Mouse (Mus musculus) frontal cortex, postnatal 10 days (tissue): ENCODE data around the gene Wwp2.
A peak's percentile ranks its signal among the peaks of the same experiment; 100 is the strongest.

ENCODE experiments used
- DNase-seq, 2 experiments: peaks; one replicate each; pipeline ENCODE4 v3.0.0; 2022; ENCODE audit warnings: low spot score in 2 of 2, mixed read lengths in 1 of 2

Gene Wwp2

GRCm38 (mm10) chr8:107507019-107507418 lies 70.9 kb downstream of the Wwp2 start:
- no peak for DNase-seq

GRCm38 (mm10) chr8:107510204-107510603 lies 74.0 kb downstream of the Wwp2 start:
- no peak for DNase-seq

GRCm38 (mm10) chr8:107510766-107511165 lies 74.6 kb downstream of the Wwp2 start:
- DNase-seq = no peak

- DNase-seq = no peak
Observed at GRCm38 (mm10) chr8:107513249-107513648, 77.1 kb downstream of the Wwp2 start.

- DNase-seq = no peak
Observed at GRCm38 (mm10) chr8:107514949-107515721, 79.0 kb downstream of the Wwp2 start.

GRCm38 (mm10) chr8:107518726-107519125 lies 82.6 kb downstream of the Wwp2 start:
- no peak for DNase-seq

- peak; percentile 17 to 24 for DNase-seq
Observed at GRCm38 (mm10) chr8:107519860-107520259, 83.7 kb downstream of the Wwp2 start.

GRCm38 (mm10) chr8:107521788-107522554 lies 85.8 kb downstream of the Wwp2 start:
- no peak for DNase-seq

GRCm38 (mm10) chr8:107522555-107522833 lies 86.3 kb downstream of the Wwp2 start:
- DNase-seq = peak in 1 of 2 experiments; percentile 28

- no peak for DNase-seq
Observed at GRCm38 (mm10) chr8:107524535-107524934, 88.4 kb downstream of the Wwp2 start.

- DNase-seq = no peak
Observed at GRCm38 (mm10) chr8:107528786-107529185, 92.6 kb downstream of the Wwp2 start.

- DNase-seq = no peak
Observed at GRCm38 (mm10) chr8:107537472-107537871, 101.3 kb downstream of the Wwp2 start.

- no peak for DNase-seq
Observed at GRCm38 (mm10) chr8:107540623-107541022, 104.5 kb downstream of the Wwp2 start.

GRCm38 (mm10) chr8:107541369-107541768 lies 105.2 kb downstream of the Wwp2 start:
- DNase-seq = no peak

- no peak for DNase-seq
Observed at GRCm38 (mm10) chr8:107542151-107542550, 106.0 kb downstream of the Wwp2 start.

- DNase-seq = no peak
Observed at GRCm38 (mm10) chr8:107543714-107544113, 107.5 kb downstream of the Wwp2 start.

- no peak for DNase-seq
Observed at GRCm38 (mm10) chr8:107544211-107544610, 108.0 kb downstream of the Wwp2 start.

- no peak for DNase-seq
Observed at GRCm38 (mm10) chr8:107544651-107545174, 108.5 kb downstream of the Wwp2 start.

- no peak for DNase-seq
Observed at GRCm38 (mm10) chr8:107545621-107546152, 109.5 kb downstream of the Wwp2 start.

GRCm38 (mm10) chr8:107546154-107546553 lies 110.0 kb downstream of the Wwp2 start:
- peak in 1 of 2 experiments; percentile 41 for DNase-seq

GRCm38 (mm10) chr8:107546817-107547216 lies 110.7 kb downstream of the Wwp2 start:
- DNase-seq = no peak

GRCm38 (mm10) chr8:107552234-107552633 lies 116.1 kb downstream of the Wwp2 start:
- DNase-seq = no peak

- no peak for DNase-seq
Observed at GRCm38 (mm10) chr8:107555231-107555630, 119.1 kb downstream of the Wwp2 start.
